Mouse (Mus musculus) ovary, postnatal 14 days (tissue): Measurements from ENCODE around the gene Crcp.

Source experiments
- DNase-seq: peaks from one replicate; pipeline ENCODE4 v3.0.0; 2022; ENCODE audit warnings: low spot score

Gene Crcp

DNA sequence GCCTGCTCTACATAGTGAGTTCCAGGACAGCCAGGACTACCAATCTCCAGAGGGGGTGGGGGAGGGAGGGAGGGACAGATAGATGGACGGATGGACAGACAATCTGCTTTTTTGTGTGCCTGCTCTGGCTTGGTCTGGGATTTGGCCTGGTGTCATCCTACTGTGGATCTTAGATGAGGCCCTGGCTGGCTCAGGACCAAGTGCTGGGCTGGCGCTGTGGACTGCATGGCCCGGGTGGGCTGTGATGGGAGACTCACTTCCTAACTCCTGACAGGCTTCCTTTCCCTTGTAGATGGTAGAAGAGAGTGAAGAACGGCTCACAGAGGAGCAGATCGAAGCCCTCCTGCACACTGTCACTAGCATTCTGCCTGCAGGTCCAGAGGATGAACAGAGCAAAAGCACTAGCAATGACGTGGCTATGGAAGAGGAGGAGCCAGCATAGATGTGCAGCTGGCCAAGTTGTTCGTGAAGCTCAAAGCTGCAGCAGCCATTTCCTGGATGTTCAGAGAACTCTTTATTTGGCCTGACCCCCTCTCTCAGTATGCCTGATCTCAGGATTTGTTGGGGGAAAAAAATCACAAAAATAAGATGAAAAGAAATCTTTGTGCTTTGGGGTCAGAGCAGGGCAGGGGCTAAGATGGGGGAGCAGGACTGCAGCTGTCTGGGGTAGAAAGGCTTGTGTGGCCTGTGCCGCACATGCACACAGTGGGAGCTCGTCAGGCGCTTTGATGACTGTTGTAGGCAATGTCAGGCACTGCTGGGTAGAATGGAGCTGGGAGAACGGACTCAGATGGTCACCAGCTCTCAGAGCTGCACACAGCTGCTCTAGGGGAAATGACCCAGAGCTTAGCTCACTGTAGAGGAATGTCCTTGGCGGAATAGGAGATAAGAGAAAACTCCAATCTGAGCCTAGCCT, 30.6 kb downstream of the Crcp start:
- no peak for DNase-seq

- no peak for DNase-seq
Measured at GRCm38 (mm10) chr5:130060329-130060665, 31.2 kb downstream of the Crcp start.

GRCm38 (mm10) chr5:130062096-130062495, 33.0 kb downstream of the Crcp start:
- no peak for DNase-seq

GRCm38 (mm10) chr5:130063760-130064159, 34.7 kb downstream of the Crcp start:
- no peak for DNase-seq

DNA sequence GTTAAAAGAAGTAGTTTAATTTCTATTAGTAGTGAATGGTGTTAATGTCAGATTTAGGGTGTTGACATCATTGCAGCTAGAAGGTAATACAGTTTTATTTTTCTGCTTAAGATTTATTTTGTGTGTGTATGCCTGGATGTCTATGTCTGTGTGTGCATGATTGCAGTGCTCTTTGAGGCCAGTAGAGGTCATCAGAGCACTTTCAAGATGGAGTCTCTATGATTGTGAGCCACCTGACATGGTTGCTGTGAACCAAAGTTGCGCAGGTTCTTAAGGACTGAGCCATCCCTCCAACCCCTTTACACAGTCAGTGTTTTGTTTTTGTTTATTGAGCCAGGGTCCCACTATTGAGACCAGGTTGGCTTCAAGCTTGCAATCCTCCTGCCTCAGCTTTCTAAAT, 36.5 kb downstream of the Crcp start:
- no peak for DNase-seq

DNA sequence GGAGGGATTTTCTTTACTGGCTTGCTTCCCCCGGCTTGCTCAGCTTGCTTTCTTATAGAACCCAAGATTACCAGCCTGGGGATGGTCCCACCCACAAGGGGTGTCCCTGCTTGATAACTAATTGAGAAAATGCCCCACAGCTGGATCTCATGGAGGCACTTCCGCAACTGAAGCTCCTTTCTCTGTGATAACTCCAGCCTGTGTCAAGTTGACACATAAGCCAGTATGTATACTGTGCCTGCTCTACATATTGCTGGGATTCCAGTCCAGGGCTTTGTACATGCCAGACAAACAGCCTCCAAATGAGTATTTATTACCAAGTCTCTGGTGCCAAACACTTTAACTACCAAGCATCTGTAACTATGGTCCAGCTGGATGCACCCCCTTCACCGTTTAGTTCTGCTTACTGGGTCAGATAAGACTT, 38.8 kb downstream of the Crcp start:
- DNase-seq, result no peak

GRCm38 (mm10) chr5:130073026-130073425, 43.9 kb downstream of the Crcp start, which contains the start of gene Tpst1:
Tpst1 (plus strand) TSS chr5:130073326.
- no peak for DNase-seq

DNA sequence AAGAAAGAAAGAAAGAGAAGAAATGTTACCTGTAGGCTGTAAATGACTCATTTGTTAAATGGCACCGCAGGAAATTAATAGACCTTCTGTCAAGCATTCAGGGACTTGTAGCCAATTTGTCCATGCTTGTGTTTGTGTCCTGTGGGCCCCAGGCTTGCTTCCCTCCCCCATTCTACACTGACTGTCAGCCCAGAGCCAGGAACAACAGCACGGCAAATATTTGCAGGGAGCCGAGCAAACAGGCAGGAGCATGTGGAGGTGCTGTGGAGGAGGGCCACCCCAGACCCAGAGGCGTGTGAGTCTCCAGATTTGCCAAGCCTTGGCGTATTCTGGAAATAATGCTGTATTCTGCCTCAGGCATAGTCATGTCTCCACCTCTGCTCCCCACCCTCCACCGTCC, 45.4 kb downstream of the Crcp start:
- no peak for DNase-seq

DNA sequence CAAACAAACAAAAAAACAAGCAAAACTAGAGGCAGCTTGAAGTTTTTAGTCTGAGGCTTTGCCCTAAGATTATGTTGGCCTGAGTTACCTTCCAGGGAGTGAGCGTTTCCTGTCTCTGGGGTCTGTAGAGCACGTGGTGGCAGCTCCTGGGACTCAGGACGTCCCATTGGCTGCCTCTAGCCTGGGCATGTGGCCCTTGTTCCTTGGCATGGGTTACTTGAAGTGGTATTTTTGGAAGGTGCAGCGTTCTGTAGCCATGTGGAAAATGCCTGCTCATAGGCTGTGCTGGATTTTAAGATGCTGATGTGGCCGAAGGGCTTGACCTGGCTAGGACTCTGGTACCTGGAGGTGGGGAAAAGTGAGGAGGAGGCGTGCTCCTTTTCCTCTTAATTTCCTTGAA, 47.3 kb downstream of the Crcp start:
- no peak for DNase-seq

GRCm38 (mm10) chr5:130078096-130078833, 49.2 kb downstream of the Crcp start:
- DNase-seq, result no peak

- DNase-seq, result no peak
Measured at GRCm38 (mm10) chr5:130078834-130079156, 49.7 kb downstream of the Crcp start.

- DNase-seq, result peak; percentile 98
Measured at GRCm38 (mm10) chr5:130079202-130080050, 50.3 kb downstream of the Crcp start.

DNA sequence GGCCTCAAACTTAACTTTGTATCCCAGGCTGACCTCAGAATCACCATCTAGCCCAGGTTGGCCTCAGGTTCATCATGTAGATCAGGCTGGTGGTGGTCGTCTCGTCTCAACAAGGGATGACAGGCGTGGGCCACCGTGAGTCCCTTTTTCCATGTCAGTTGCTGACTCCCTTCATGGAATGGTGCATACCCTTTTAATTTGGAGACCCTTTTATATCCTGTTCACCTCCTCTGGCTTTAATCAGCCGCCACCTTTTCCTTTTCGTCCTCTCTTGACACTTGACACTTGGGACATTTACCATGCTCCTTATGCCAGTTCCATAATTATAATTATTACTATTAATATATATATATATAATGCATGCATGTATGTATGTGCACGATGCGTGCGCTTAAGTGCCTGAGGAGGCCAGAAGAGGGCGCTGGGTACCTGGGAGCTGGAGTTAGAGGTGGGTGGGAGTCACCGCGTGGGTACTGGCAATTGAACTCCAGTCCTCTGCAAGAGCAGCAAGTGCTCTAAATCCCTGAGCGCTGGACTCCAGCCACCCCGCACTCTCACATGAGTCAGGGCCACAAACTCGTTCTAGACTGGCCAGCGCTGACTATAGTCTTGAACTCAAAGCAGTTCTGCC, 51.1 kb downstream of the Crcp start:
- DNase-seq, result no peak

GRCm38 (mm10) chr5:130081181-130081881, 52.2 kb downstream of the Crcp start:
- DNase-seq, result no peak

DNA sequence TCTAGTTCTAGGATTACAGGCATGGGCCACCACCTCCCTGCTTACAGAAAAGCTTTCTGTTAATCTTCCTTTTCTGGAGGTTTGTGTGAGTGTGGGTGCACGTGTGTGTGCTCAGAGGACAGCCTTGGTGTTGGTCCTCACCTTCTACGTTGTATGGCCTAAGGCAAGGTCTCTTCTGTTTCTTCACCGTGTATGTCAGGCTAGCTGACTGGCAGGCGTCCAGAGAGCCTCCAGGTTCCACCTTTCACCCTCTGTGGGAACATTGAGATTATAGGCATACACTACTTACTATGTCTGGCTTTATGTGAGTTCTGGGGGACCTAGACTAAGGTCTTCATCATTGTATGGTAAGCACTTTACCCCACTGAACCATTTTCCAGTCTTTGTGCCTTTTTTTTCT, 53.3 kb downstream of the Crcp start:
- DNase-seq, result no peak

GRCm38 (mm10) chr5:130084271-130084670, 55.2 kb downstream of the Crcp start:
- no peak for DNase-seq

DNA sequence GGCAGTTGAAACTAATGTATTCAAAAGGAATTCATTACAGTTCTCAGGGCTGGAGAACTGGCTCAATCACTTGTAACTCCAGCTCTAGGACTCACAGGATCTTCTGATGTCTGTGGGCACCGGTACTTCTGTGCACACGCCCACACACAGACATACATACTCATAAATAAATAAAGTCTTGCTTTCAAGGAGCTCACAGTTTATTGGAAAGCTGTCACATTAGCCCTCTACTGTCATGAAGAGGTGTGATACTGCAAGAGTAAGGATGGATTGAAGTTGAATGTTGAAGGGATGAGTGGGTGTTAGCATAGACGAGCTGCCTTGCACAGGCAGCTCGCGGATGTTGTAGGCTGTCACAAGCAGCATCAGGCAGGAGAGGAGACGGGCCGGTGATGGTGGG, 58.9 kb downstream of the Crcp start:
- no peak for DNase-seq

- no peak for DNase-seq
Measured at GRCm38 (mm10) chr5:130088612-130089011, 59.5 kb downstream of the Crcp start.

DNA sequence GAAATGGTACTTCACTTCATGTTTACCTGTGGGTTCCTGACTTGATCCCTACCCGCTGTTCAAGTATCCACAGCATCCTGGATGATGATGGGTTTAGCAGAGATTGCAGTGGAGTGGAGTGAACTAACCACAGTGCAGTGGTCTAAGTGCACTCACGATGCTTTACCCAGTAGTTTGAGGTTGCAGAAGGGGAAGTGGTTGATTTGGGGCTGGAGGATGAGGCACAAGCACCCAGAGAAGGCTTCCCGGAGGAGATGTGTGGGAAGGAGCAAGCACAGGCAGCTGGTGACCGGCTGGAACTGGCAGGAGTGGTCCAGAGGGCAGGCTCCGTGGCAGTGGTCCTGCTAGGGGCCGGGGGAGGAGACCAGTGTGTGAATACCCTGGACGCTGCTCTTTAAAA, 60.1 kb downstream of the Crcp start:
- no peak for DNase-seq

DNA sequence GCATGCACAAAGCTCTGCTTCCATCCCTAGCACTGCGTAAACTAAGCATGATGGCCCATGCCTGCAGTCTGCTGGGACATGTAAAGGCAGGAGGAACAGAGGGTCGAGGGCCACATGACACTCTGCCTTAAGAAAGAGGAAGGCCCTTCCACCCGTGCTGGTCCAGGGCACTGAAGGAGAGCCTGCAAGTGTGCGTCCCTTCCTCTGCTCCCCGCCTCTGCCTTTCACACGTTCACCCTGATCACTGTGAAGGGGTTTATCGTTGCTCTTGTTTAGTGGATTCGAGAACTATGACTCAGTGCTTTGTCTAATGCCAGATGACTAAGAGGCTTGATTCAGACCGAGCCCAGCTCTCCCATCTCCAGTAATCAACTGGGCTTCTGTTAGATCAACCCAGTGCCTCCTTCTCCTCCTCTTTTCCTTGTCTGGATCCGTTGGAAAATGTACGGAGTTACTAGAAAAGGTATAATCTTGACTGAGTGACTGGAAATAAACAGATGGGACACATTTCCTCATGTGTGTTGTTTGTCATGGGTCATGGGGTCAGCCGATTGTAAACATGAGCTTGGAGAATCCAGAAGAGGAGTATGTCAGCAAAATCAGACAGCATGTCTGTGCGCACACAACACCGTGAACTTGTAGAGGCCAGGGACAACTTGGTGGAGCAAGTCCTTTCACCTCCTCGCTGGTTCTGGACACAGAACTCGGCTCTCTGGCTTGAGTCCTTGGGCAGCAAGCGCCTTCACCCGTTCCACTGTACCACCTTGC, 60.7 kb downstream of the Crcp start:
- no peak for DNase-seq

GRCm38 (mm10) chr5:130096754-130097153, 67.7 kb downstream of the Crcp start:
- no peak for DNase-seq
